Mouse (Mus musculus) skeletal muscle tissue, adult 2 months (tissue): Measurements from ENCODE around the gene Hecw2.

Source experiments
- DNase-seq: peaks from one replicate; pipeline ENCODE4 v3.0.0-alpha.2; 2012; ENCODE audit warnings: low read depth, low spot score

The Hecw2 gene

GRCm38 (mm10) chr1:54194954-54195305, at the start of gene Hecw2:
Gene Hecw2 (minus strand): TSS chr1:54195168.
- no peak for DNase-seq

GRCm38 (mm10) chr1:54242722-54243121, 47.8 kb upstream of the Hecw2 start:
- no peak for DNase-seq

GRCm38 (mm10) chr1:54220273-54220672, 25.3 kb upstream of the Hecw2 start:
- no peak for DNase-seq

GRCm38 (mm10) chr1:54194183-54194953, 600 bp downstream of the Hecw2 start:
- DNase-seq: no peak

GRCm38 (mm10) chr1:54193191-54193770, 1.7 kb downstream of the Hecw2 start:
- DNase-seq: no peak

- peak; percentile 46 for DNase-seq
Observed at GRCm38 (mm10) chr1:54187579-54187978, 7.4 kb downstream of the Hecw2 start.

- no peak for DNase-seq
Observed at GRCm38 (mm10) chr1:54186347-54186746, 8.6 kb downstream of the Hecw2 start.

GRCm38 (mm10) chr1:54180663-54181062, 14.3 kb downstream of the Hecw2 start:
- no peak for DNase-seq

GRCm38 (mm10) chr1:54179179-54179578, 15.8 kb downstream of the Hecw2 start:
- no peak for DNase-seq

GRCm38 (mm10) chr1:54176592-54176991, 18.4 kb downstream of the Hecw2 start:
- no peak for DNase-seq

GRCm38 (mm10) chr1:54168014-54168413, 27.0 kb downstream of the Hecw2 start:
- DNase-seq: no peak

GRCm38 (mm10) chr1:54159531-54159930, 35.4 kb downstream of the Hecw2 start:
- DNase-seq: no peak

GRCm38 (mm10) chr1:54153216-54153786, 41.7 kb downstream of the Hecw2 start:
- no peak for DNase-seq

- DNase-seq: no peak
Observed at GRCm38 (mm10) chr1:54145106-54145505, 49.9 kb downstream of the Hecw2 start.

- DNase-seq: no peak
Observed at GRCm38 (mm10) chr1:54133802-54134436, 61.0 kb downstream of the Hecw2 start.

- DNase-seq: no peak
Observed at GRCm38 (mm10) chr1:54128714-54129431, 66.1 kb downstream of the Hecw2 start.

GRCm38 (mm10) chr1:54126991-54127742, 67.8 kb downstream of the Hecw2 start:
- no peak for DNase-seq

- no peak for DNase-seq
Observed at GRCm38 (mm10) chr1:54122551-54122950, 72.4 kb downstream of the Hecw2 start.

- no peak for DNase-seq
Observed at GRCm38 (mm10) chr1:54121071-54121730, 73.8 kb downstream of the Hecw2 start.

- DNase-seq: no peak
Observed at GRCm38 (mm10) chr1:54119638-54120320, 75.2 kb downstream of the Hecw2 start.
